Mouse (Mus musculus): ENCODE data around the gene Tgfbrap1. TPM values are rescaled to one million over a fixed set of nuclear protein-coding genes. Genes with fewer than 3 reads are reported as not detected.

The Tgfbrap1 gene
- total and polyA plus RNA-seq, 2 experiments from 2014 or later = 4.5 to 8.7 TPM

DNA sequence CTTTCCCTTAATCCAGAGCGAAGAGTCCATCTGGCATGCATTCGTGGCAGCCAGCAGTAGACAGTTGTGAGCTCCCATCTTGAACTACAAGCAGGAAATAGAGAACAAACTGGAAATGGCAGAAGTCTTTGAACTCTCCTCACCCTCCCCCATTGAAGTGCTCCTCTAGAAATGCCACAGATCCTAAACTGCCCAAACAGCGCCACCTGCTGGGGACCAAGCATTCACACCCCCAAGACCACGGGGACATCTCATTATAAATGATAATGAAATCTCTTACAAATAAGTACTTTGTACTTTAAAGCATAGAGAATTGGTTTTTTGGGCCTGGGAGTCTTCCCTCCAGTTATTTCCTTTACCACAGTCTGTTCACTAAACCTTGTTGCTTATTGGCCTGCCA lies 12.1 kb upstream of the Tgfbrap1 start:
- Histone ChIP-seq H3K4me3 (ENCODE audit: low read depth, low read length) (no peak overlapping the region), H3K9ac (replicated peaks; ENCODE audit: low read depth, low read length) (no peak overlapping the region), H3K9me3 (replicated peaks; ENCODE audit: control insufficient read depth, low read length) (no peaks in the 10 kb centered on the region), H3K4me2 (ENCODE audit: low read depth, low read length) (no peak overlapping the region), H3K4me1 (ENCODE audit: control insufficient read depth, insufficient read depth) (0 out of 2 replicates have a peak, but pooled peaks cover 5% of the 10 kb centered on the region), H3K27ac (ENCODE audit: low read depth) (no peak overlapping the region), H3K36me3 (replicated peaks; ENCODE audit: control insufficient read depth, insufficient read depth, low read length) (peaks cover 42% of the 10 kb centered on the region), H3K27me3 (ENCODE audit: control insufficient read depth, insufficient read depth, low read length) (no peaks in the 10 kb centered on the region)
- no peak for ATAC-seq (ENCODE audit: insufficient read depth, low read depth)
- 47% methylated on average over 4 of the region's 4 CpGs for WGBS
- TF ChIP-seq CTCF (IDR thresholded peaks at IDR 0.05; ENCODE audit: low read depth) (peak; percentile 74), EP300 (IDR thresholded peaks at IDR 0.05; ENCODE audit: low read depth) (no peak)
- DNase-seq (ENCODE audit: low spot score) = no peak

- no peak for ATAC-seq (ENCODE audit: insufficient read depth, low read depth)
- 0 out of 2 replicates have a peak, but pooled peaks cover 2% of the 10 kb centered on the region for H3K4me1 ChIP-seq (ENCODE audit: control insufficient read depth, insufficient read depth)
- peaks cover 32% of the 10 kb centered on the region for H3K36me3 ChIP-seq (replicated peaks; ENCODE audit: control insufficient read depth, insufficient read depth, low read length)
- no peaks in the 10 kb centered on the region for H3K27me3 ChIP-seq (ENCODE audit: control insufficient read depth, insufficient read depth, low read length)
- no peak overlapping the region for H3K4me3 ChIP-seq (ENCODE audit: low read depth, low read length)
- no peak overlapping the region for H3K9ac ChIP-seq (replicated peaks; ENCODE audit: low read depth, low read length)
- WGBS = 79% methylated on average over 2 of the region's 2 CpGs
- H3K27ac ChIP-seq (ENCODE audit: low read depth) = no peak overlapping the region
- no peak overlapping the region for H3K4me2 ChIP-seq (ENCODE audit: low read depth, low read length)
- no peak for DNase-seq (ENCODE audit: low spot score)
- TF ChIP-seq CTCF (IDR thresholded peaks at IDR 0.05; ENCODE audit: low read depth) = no peak
- no peak for TF ChIP-seq EP300 (IDR thresholded peaks at IDR 0.05; ENCODE audit: low read depth)
- no peaks in the 10 kb centered on the region for H3K9me3 ChIP-seq (replicated peaks; ENCODE audit: control insufficient read depth, low read length)
These were observed 10.3 kb upstream of the Tgfbrap1 start for GRCm38 (mm10) chr1:43108729-43109128.

DNA sequence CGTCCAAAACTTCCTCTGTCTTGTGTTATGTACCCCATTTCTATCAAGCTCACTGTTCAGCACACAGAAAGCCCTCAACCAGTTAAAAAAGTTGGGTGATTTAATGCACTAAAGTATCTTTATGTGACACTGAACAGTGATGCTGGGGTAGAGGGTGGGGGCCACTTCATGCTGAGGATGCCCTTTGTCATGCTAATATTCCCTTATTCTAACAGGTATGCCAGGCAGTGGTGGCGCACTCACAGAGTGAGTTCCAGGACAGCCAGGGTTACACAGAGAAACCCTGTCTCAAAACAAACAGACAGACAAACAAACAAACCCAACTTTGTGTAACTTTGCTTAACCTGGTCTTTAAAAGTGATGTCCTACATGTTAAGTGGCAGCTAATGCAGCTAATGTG lies 4.2 kb downstream of the Tgfbrap1 start:
- no peaks in the 10 kb centered on the region for H3K36me3 ChIP-seq (replicated peaks; ENCODE audit: control insufficient read depth, insufficient read depth, low read length)
- TF ChIP-seq EP300 (IDR thresholded peaks at IDR 0.05; ENCODE audit: low read depth) (no peak), CTCF (IDR thresholded peaks at IDR 0.05; ENCODE audit: low read depth) (no peak)
- H3K4me2 ChIP-seq (ENCODE audit: low read depth, low read length) = no peak overlapping the region
- no peaks in the 10 kb centered on the region for H3K27me3 ChIP-seq (ENCODE audit: control insufficient read depth, insufficient read depth, low read length)
- no peak for DNase-seq (ENCODE audit: low spot score)
- H3K27ac ChIP-seq (ENCODE audit: low read depth) = no peak overlapping the region
- H3K4me3 ChIP-seq (ENCODE audit: low read depth, low read length) = no peak overlapping the region
- peaks cover 7% of the 10 kb centered on the region for H3K4me1 ChIP-seq (ENCODE audit: control insufficient read depth, insufficient read depth)
- H3K9me3 ChIP-seq (replicated peaks; ENCODE audit: control insufficient read depth, low read length) = no peaks in the 10 kb centered on the region
- H3K9ac ChIP-seq (replicated peaks; ENCODE audit: low read depth, low read length) = no peak overlapping the region
- WGBS = 93% methylated on average over 2 of the region's 2 CpGs
- ATAC-seq (ENCODE audit: insufficient read depth, low read depth) = no peak

DNA sequence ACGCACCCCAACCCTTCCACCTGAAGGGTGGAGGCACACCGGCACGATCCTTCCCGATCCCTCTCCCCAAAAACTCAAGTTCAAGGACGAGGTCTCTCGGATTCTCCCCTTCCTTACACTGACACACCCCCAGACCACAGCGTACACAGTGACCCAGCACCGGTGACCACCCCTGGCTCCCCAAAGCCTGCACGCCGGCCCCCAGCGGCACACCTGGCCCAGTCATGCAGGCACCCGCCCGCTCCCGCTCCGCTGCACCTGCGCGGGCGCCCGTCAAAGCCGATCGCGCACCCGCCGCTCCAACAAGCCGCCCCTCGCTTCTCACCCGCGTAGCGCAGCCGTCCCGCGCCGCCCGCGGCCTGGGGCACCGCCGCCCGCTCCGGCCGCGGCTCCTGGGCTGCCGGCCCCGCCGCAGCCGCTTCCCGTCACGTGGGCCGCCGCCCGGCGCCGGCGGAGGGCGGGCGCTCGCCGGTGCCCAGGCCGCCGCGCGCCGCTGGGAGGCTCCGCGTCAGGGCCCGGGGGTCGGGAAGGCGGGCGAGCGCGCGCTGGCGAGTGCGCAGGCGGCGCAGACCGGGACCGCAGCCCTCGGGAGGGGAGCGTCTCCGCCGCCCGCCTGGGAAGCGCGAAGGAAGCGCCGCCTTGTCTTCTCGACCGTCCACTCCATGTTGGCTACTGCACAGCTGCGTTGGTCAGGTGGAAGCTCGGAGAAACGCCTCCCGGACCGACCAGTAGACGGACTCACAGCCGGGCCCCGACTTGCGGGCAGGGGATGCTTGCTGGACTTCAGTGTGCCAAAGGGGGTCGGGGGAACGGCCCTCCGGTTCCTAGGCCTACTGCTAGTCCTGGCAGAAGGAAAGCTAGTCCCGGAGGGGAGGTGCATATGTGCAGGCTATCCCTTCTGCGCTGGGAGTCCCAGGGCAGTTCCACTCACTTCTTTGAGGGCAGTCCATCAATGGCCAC lies 6.1 kb downstream of the Tgfbrap1 start:
- WGBS = 1% methylated on average over 89 of the region's 102 CpGs
- Histone ChIP-seq H3K27me3 (ENCODE audit: control insufficient read depth, insufficient read depth, low read length) (no peaks in the 10 kb centered on the region), H3K36me3 (replicated peaks; ENCODE audit: control insufficient read depth, insufficient read depth, low read length) (no peaks in the 10 kb centered on the region), H3K4me1 (ENCODE audit: control insufficient read depth, insufficient read depth) (peaks cover 5% of the 10 kb centered on the region), H3K4me2 (ENCODE audit: low read depth, low read length) (peak overlapping the region; percentile 98), H3K9me3 (replicated peaks; ENCODE audit: control insufficient read depth, low read length) (no peaks in the 10 kb centered on the region), H3K4me3 (ENCODE audit: low read depth, low read length) (peak overlapping the region; percentile 84), H3K9ac (replicated peaks; ENCODE audit: low read depth, low read length) (peak overlapping the region; percentile 90), H3K27ac (ENCODE audit: low read depth) (peak overlapping the region; percentile 79)
- ATAC-seq (ENCODE audit: insufficient read depth, low read depth) (peak; percentile 90), DNase-seq (ENCODE audit: low spot score) (peak; percentile 51)
- TF ChIP-seq EP300 (IDR thresholded peaks at IDR 0.05; ENCODE audit: low read depth) = no peak
- no peak for TF ChIP-seq CTCF (IDR thresholded peaks at IDR 0.05; ENCODE audit: low read depth)

DNA sequence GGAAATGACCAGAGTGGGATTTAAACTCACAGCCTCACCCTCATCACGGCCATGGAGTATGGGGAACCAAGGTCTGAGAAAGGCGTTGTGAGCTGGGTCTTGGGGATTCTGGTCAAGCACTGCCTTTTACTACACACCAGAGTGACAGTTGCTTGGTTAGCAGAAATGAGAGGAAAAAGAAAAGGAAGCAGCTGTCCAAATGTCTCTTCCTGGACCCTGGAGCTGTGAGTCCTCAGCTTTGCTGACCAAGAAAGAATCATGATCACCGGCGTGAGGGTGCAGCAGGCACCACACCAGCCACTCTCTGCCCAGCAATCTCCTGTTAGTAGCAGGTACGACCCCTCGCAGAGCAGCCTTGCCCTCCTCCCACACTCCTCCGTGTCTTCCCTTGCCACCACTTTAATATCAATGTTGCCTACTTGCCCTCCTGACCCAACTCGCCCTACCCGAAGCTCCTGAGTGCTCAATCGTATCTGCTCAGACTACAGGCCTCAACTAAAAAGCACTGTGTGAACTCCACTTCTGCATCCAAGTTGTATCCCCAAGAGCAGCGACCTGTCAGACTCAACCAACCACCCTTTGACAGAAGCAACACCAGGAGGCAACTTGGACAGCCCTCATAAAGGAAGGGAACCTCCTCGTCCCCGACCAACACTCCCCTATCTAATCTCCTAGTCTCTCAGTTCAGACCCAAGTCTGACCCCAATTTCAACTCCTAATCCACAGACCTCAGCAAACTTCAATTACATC lies 7.0 kb downstream of the Tgfbrap1 start:
- Histone ChIP-seq H3K27ac (ENCODE audit: low read depth) (peak overlapping the region; percentile 79), H3K9ac (replicated peaks; ENCODE audit: low read depth, low read length) (peak overlapping the region; percentile 90), H3K27me3 (ENCODE audit: control insufficient read depth, insufficient read depth, low read length) (no peaks in the 10 kb centered on the region), H3K9me3 (replicated peaks; ENCODE audit: control insufficient read depth, low read length) (no peaks in the 10 kb centered on the region), H3K4me3 (ENCODE audit: low read depth, low read length) (peak overlapping the region; percentile 84), H3K36me3 (replicated peaks; ENCODE audit: control insufficient read depth, insufficient read depth, low read length) (no peaks in the 10 kb centered on the region), H3K4me1 (ENCODE audit: control insufficient read depth, insufficient read depth) (peaks cover 5% of the 10 kb centered on the region), H3K4me2 (ENCODE audit: low read depth, low read length) (peak overlapping the region; percentile 98)
- DNase-seq (ENCODE audit: low spot score) (no peak), ATAC-seq (ENCODE audit: insufficient read depth, low read depth) (no peak)
- 41% methylated on average over 13 of the region's 13 CpGs for WGBS
- TF ChIP-seq EP300 (IDR thresholded peaks at IDR 0.05; ENCODE audit: low read depth) (no peak), CTCF (IDR thresholded peaks at IDR 0.05; ENCODE audit: low read depth) (no peak)
